Mouse (Mus musculus): ENCODE results near the gene Nxpe3. TPM values are rescaled to one million over a fixed set of nuclear protein-coding genes. Genes with fewer than 3 reads are reported as not detected.

The Nxpe3 gene
- polyA plus RNA-seq, 1 experiment from 2014 or later: 0.51 TPM

DNA sequence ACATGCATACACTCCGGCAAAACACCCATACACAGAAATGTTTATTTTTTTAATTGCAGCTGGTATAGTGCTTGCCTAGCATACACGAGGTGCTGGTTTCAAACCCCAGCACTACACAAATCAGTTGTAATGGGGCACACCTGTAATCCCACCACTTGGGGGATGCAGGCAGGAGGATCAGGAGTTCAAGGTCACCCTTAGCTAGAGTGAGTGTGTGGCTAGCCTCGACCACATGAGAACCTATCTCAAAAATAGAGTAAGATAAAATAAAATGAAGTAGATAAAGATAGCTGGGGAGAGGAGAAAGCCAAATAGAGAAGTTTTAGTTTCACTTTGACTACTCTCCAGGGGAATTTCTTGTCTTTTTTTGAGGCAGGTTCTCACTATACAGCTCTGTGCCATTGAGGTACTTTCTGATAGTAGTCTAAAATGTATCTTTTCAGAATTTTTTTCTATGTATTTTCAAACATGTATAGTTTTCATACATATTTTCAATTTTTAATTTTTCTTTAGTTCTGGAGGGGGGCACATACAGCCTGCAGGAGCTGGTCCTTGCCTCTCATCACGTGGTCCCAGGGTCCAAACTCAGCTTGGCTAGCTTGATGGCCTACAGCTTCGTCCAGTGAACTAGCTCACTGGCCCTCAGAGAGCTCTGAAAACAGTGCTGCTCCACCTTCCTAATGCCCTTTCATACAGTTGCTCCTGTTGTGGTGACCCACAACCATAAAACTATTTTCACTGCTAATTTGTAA, 12.0 kb upstream of the Nxpe3 start:
- no peaks in the 10 kb centered on the region for H3K9me3 ChIP-seq (replicated peaks)
- DNase-seq (no peak), ATAC-seq (ENCODE audit: low read depth) (no peak)
- H3K4me1 ChIP-seq (replicated peaks): no peaks in the 10 kb centered on the region
- no peak overlapping the region for H3K27ac ChIP-seq
- no peak overlapping the region for H3K4me2 ChIP-seq
- WGBS (ENCODE audit: insufficient replicate concordance): 71% methylated on average over 5 of the region's 5 CpGs
- no peak overlapping the region for H3K9ac ChIP-seq
- H3K27me3 ChIP-seq: no peaks in the 10 kb centered on the region
- no peak overlapping the region for H3K4me3 ChIP-seq (replicated peaks)
- H3K36me3 ChIP-seq: peaks cover 30% of the 10 kb centered on the region

GRCm38 (mm10) chr16:55905370-55905769, 10.3 kb upstream of the Nxpe3 start:
- Histone ChIP-seq H3K9me3 (replicated peaks) (no peaks in the 10 kb centered on the region), H3K27me3 (no peaks in the 10 kb centered on the region), H3K27ac (no peak overlapping the region), H3K4me1 (replicated peaks) (no peaks in the 10 kb centered on the region), H3K9ac (no peak overlapping the region), H3K4me2 (no peak overlapping the region), H3K36me3 (peaks cover 22% of the 10 kb centered on the region), H3K4me3 (replicated peaks) (no peak overlapping the region)
- 89% methylated on average over 25 of the region's 25 CpGs for WGBS (ENCODE audit: insufficient replicate concordance)
- DNase-seq: no peak
- no peak for ATAC-seq (ENCODE audit: low read depth)

GRCm38 (mm10) chr16:55901839-55902756, 7.0 kb upstream of the Nxpe3 start:
- WGBS (ENCODE audit: insufficient replicate concordance): 77% methylated on average over 14 of the region's 14 CpGs
- DNase-seq: no peak
- H3K27ac ChIP-seq: no peak overlapping the region
- no peaks in the 10 kb centered on the region for H3K9me3 ChIP-seq (replicated peaks)
- no peak overlapping the region for H3K4me2 ChIP-seq
- H3K36me3 ChIP-seq: peaks cover 16% of the 10 kb centered on the region
- H3K4me1 ChIP-seq (replicated peaks): peaks cover 5% of the 10 kb centered on the region; the same call in 1 of the 2 replicates
- no peak overlapping the region for H3K9ac ChIP-seq
- H3K27me3 ChIP-seq: no peaks in the 10 kb centered on the region
- no peak overlapping the region for H3K4me3 ChIP-seq (replicated peaks)
- ATAC-seq (ENCODE audit: low read depth): no peak

DNA sequence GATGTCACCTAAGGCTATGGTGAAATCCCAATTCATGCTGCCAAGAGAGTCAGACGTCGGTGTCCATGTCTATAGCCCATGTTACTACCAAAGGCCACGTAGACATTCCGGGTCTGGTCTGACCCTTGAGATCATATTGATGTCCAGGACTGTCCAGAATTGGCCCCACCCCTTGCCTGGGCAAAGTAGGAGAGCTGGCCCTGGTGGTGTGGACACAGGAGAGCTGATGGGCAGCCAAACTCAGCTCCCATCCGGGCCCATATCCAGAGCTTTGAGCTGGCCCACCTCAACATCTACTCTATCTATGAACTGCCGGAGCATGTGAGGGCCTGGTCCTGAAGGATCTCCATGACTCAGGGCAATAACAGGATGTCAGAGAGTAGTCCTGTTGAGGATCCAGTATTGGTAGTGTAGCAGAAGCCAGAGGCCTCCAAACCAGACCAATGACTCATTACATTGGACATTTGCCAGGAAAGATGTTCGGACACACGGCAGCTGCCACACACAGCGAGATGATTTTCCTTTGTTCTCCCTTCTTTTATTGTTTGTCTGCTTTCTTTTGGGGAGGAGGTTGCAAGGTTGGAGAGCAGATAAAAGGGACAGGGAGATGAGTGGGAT, 3.4 kb upstream of the Nxpe3 start:
- WGBS (ENCODE audit: insufficient replicate concordance): 76% methylated on average over 9 of the region's 9 CpGs
- no peak for ATAC-seq (ENCODE audit: low read depth)
- no peak for DNase-seq
- no peak overlapping the region for H3K27ac ChIP-seq
- H3K9me3 ChIP-seq (replicated peaks): no peaks in the 10 kb centered on the region
- no peak overlapping the region for H3K4me3 ChIP-seq (replicated peaks)
- no peak overlapping the region for H3K9ac ChIP-seq
- no peaks in the 10 kb centered on the region for H3K27me3 ChIP-seq
- no peak overlapping the region for H3K4me2 ChIP-seq
- H3K36me3 ChIP-seq: no peaks in the 10 kb centered on the region
- peaks cover 33% of the 10 kb centered on the region for H3K4me1 ChIP-seq (replicated peaks)

DNA sequence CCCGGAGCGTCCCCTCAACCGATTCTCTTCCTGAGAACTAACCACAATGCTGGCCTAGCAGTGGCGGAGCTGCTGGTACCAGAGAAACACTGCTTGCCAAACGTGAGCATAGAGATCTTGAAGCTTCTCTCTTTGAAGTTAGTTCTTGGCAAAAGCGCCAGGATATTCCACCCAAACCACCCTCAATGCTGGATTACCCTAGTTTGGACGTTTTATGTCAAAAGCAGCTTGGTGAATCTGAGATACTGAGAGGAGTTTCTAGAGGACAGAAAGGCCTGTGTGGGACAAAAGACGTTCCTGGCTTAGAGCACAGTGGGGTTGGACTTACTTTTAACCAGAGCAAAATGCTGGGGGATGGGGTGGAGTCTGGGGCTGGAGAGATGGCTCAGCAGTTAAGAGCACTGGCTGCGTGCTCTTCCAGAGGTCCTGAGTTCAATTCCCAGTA, 588 bp upstream of the Nxpe3 start:
- DNase-seq (no peak), ATAC-seq (ENCODE audit: low read depth) (peak; percentile 30; the same call in 1 of the 2 replicates)
- no peaks in the 10 kb centered on the region for H3K9me3 ChIP-seq (replicated peaks)

DNA sequence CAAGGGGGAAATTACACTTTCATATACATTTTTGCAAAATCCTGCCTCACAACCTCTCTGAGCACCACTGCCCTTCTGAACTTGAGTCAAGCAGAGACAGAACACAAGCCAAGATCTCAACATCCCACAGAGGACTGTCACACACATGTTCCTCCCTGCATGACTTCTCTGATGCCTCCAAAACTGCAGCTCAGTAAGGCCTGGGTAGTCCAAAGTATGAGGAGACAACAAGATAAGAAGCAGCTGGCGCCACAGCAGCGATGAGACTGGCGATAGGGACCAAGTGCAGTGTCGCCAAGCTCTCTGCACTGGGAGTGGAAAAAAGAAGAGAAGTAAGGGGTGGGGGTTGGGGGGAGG, 571 bp downstream of the Nxpe3 start:
- DNase-seq: no peak
- Histone ChIP-seq H3K9ac (peak overlapping the region; percentile 78), H3K4me3 (replicated peaks) (peak overlapping the region; percentile 79), H3K27ac (peak overlapping the region; percentile 87), H3K27me3 (no peaks in the 10 kb centered on the region), H3K4me2 (peak overlapping the region; percentile 98), H3K4me1 (replicated peaks) (peaks cover 59% of the 10 kb centered on the region), H3K9me3 (replicated peaks) (no peaks in the 10 kb centered on the region), H3K36me3 (peaks cover 6% of the 10 kb centered on the region)
- ATAC-seq (ENCODE audit: low read depth): peak; percentile 50
- 0% methylated on average over 4 of the region's 4 CpGs for WGBS (ENCODE audit: insufficient replicate concordance)

More for the DNA sequence above, 588 bp upstream of the Nxpe3 start:
- Histone ChIP-seq H3K27me3 (no peaks in the 10 kb centered on the region), H3K36me3 (no peaks in the 10 kb centered on the region), H3K4me2 (peak overlapping the region; percentile 98), H3K4me3 (replicated peaks) (peak overlapping the region; percentile 79), H3K9ac (peak overlapping the region; percentile 78), H3K27ac (peak overlapping the region; percentile 87), H3K4me1 (replicated peaks) (peaks cover 57% of the 10 kb centered on the region)
- 2% methylated on average over 9 of the region's 9 CpGs for WGBS (ENCODE audit: insufficient replicate concordance)

DNA sequence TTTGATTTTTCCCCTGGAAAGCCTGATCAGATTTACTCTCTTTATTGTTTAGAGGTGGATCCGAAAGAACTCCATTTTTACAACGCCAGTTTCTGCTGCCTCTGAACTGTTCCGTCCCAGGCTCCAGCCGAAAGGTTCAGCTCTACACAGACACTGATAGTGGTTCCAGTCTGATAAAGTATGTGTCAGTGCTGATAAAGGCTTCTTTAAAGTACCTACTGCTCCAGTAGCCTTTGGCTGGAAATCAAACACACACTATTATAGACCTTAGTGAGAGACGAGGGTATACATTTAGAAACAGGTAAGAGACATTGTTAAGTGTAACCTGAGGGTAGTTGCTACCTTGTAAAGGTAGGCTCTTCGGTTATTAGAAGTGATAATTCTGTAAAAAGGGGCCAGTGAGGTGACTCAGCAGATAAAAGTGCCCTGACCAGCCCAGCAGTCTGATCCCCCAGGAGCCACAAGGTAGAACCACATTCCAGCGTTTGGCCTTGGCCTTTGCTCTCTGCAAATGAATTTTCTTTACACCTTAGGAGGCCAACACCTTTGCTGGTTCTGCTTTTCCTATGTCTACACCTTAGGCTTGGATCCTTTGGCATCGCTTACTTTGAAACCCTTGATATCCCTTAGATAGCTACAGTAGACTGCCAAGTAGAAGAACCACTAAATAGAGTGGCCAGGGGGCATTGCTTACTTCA, 1.5 kb downstream of the Nxpe3 start:
- Histone ChIP-seq H3K9me3 (replicated peaks) (no peaks in the 10 kb centered on the region), H3K4me1 (replicated peaks) (peaks cover 59% of the 10 kb centered on the region), H3K27me3 (no peaks in the 10 kb centered on the region), H3K4me3 (replicated peaks) (peak overlapping the region; percentile 79; the same call in 1 of the 2 replicates), H3K27ac (peak overlapping the region; percentile 87; the same call in 1 of the 2 replicates), H3K36me3 (peaks cover 7% of the 10 kb centered on the region), H3K4me2 (peak overlapping the region; percentile 98), H3K9ac (peak overlapping the region; percentile 78)
- WGBS (ENCODE audit: insufficient replicate concordance): 24% methylated on average over 8 of the region's 8 CpGs
- ATAC-seq (ENCODE audit: low read depth) (0 out of 2 replicates have a peak, but pooled peaks have one; percentile 28), DNase-seq (no peak)

GRCm38 (mm10) chr16:55892484-55892883, 2.6 kb downstream of the Nxpe3 start:
- H3K4me1 ChIP-seq (replicated peaks): peaks cover 58% of the 10 kb centered on the region
- no peak overlapping the region for H3K27ac ChIP-seq
- no peaks in the 10 kb centered on the region for H3K27me3 ChIP-seq
- no peaks in the 10 kb centered on the region for H3K9me3 ChIP-seq (replicated peaks)
- 12% methylated on average over 6 of the region's 7 CpGs for WGBS (ENCODE audit: insufficient replicate concordance)
- no peak for ATAC-seq (ENCODE audit: low read depth)
- H3K4me2 ChIP-seq: peak overlapping the region; percentile 98
- H3K9ac ChIP-seq: no peak overlapping the region
- DNase-seq: no peak
- H3K4me3 ChIP-seq (replicated peaks): no peak overlapping the region
- peaks cover 7% of the 10 kb centered on the region for H3K36me3 ChIP-seq

DNA sequence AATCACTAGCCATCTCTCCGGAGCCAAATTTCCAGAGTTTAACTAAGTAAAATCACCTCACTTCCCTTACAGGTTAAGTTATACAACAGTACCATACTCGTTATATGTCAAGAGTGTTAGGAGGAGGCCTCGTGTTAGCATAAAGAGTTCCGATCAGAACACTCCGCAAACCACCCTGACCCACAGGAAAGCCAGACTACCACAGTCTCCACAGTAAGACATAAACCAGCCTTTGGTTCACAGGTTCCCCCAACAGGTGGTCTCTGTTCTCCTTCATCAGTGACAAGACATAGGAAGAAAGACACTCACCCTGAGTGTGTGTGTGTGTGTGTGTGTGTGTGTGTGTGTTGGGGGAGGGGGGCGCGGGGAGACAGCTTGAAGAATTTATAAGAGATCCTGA, 3.7 kb downstream of the Nxpe3 start:
- no peak overlapping the region for H3K9ac ChIP-seq
- H3K36me3 ChIP-seq: peaks cover 7% of the 10 kb centered on the region
- WGBS (ENCODE audit: insufficient replicate concordance): 84% methylated on average over 7 of the region's 7 CpGs
- ATAC-seq (ENCODE audit: low read depth) (no peak), DNase-seq (no peak)
- no peak overlapping the region for H3K27ac ChIP-seq
- H3K4me3 ChIP-seq (replicated peaks): no peak overlapping the region
- no peaks in the 10 kb centered on the region for H3K9me3 ChIP-seq (replicated peaks)
- H3K4me1 ChIP-seq (replicated peaks): peaks cover 49% of the 10 kb centered on the region
- no peak overlapping the region for H3K4me2 ChIP-seq
- H3K27me3 ChIP-seq: no peaks in the 10 kb centered on the region

DNA sequence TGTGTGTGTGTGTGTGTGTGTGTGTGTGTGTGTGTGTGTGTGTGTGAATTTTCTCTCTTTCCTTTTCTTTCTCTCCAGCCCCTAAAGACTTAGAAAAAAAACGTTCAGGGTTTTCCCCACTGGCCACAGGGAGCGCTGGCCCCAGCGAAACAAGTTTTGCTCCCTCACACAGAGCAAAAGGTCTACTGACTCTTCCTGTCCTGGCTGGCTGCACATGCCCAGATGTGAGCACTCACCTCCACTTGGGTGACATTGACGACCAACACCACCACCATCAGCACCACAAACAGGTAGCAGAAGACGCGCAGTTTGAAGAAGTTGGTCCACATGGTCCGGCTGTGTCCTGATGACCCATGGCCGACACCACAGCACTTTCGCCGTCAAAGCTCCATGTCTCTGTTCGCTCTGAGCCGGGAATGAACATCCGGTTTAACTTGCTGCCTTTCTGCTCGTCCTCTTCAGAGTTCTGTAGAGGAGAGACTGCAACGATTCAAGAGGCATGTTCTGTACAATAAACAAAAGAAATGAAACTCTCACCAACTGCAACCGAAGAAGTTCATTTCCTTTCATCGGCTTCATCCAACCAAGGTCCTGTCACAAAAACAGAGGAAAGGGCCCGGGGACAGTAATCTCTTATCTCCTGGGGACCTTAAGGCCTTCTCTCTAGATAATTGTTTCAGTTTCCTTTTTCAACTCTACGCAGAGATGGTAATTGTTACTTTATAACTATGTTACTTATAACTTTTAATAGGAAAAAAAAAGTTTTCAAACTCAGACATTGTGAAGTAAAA, 4.5 kb downstream of the Nxpe3 start:
- H3K4me3 ChIP-seq (replicated peaks): no peak overlapping the region
- no peak overlapping the region for H3K9ac ChIP-seq
- no peaks in the 10 kb centered on the region for H3K27me3 ChIP-seq
- H3K27ac ChIP-seq: no peak overlapping the region
- peaks cover 7% of the 10 kb centered on the region for H3K36me3 ChIP-seq
- no peak for DNase-seq
- H3K9me3 ChIP-seq (replicated peaks): no peaks in the 10 kb centered on the region
- 0 out of 2 replicates have a peak overlapping the region, but pooled peaks have one; percentile 11 for H3K4me2 ChIP-seq
- no peak for ATAC-seq (ENCODE audit: low read depth)
- H3K4me1 ChIP-seq (replicated peaks): peaks cover 43% of the 10 kb centered on the region
- 59% methylated on average over 18 of the region's 19 CpGs for WGBS (ENCODE audit: insufficient replicate concordance)

Data from liver, embryonic 13.5 days (tissue).